10 mouse cellular contexts compared by ENCODE assay signal in the genomic region with DNA sequence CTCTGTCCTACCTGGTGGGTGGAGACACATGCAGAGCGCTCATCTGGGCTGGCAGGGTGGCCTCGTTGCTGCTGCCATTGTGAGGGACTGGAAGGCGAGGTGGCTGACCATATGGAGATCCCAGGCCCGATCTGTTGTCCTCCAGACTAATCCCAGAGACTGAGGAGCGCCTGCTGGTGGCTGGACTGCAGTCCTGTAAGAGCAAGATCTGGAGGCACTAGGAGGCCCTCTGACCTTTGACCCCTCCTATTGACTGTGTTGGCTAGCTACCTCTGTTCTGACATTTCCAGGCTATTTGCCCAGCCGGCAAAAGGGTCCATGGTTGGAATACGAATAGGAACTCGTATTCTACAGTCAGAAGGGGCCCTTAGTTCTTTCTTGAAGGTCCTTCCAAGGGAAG. TPM values are rescaled to one million over a fixed set of nuclear protein-coding genes. Genes with fewer than 3 reads are reported as not detected.
DNase-seq lines count a peak whose midpoint lies in the region; ATAC-seq and TF ChIP-seq lines count a peak whose summit lies in the region.
"Had no signal": no experiment of that assay in that cellular context is flagged by ENCODE, and none has a peak within 500 bp of the region (broad histone marks: within the 10 kb centered on the region; RNA-seq: fewer than 3 reads in every experiment).

No protein-coding gene starts in this region.

- no peak overlapping the region for H3K4me2 ChIP-seq in kidney, embryonic 15.5 days
- H3K4me2 ChIP-seq in kidney, postnatal 0 days (ENCODE audit: low read length), result no peak overlapping the region
- no peak overlapping the region for H3K4me2 ChIP-seq in forebrain, embryonic 13.5 days
- H3K4me2 ChIP-seq: heart, embryonic 13.5 days; neural tube, embryonic 13.5 days had no signal

- TF ChIP-seq EP300 in ES-Bruce4 (IDR thresholded peaks at IDR 0.05; ENCODE audit: insufficient read depth, low read depth, low read length), result no peak

- peak; percentile 72 for DNase-seq in kidney, adult 11 months
- peak; percentile 43 to 59 for DNase-seq in cerebellum, adult 2 months
- no peak for DNase-seq in kidney, postnatal 0 days (ENCODE audit: low spot score)
- no peak for DNase-seq in gastrocnemius, postnatal 4 days (ENCODE audit: low spot score in 2 of 2)
- no peak for DNase-seq in heart, postnatal 25 days (ENCODE audit: low spot score)

- no peak for ATAC-seq in kidney, embryonic 15.5 days (replicated peaks; ENCODE audit: low FRiP score)
- ATAC-seq in kidney, postnatal 0 days (replicated peaks; ENCODE audit: low FRiP score, low read depth), result no peak
- ATAC-seq in forebrain, embryonic 13.5 days, result no peak

- 57% methylated on average over 8 of the region's 8 CpGs for WGBS in kidney, embryonic 15.5 days
- WGBS in cerebellum, adult 2 months, result 44% methylated on average over 8 of the region's 8 CpGs
- 65% methylated on average over 8 of the region's 8 CpGs for WGBS in kidney, postnatal 0 days
- 38% methylated on average over 8 of the region's 8 CpGs for WGBS in forebrain, embryonic 13.5 days

- TF ChIP-seq POLR2A in ES-Bruce4 (IDR thresholded peaks at IDR 0.05; ENCODE audit: insufficient read depth, low read length), result no peak
- no peak for TF ChIP-seq POLR2A in cerebellum, adult 2 months (IDR thresholded peaks at IDR 0.05; ENCODE audit: borderline replicate concordance, insufficient read depth, low read length)

- peaks cover 47% of the 10 kb centered on the region for H3K4me1 ChIP-seq in kidney, embryonic 15.5 days
- H3K4me1 ChIP-seq in ES-Bruce4 (ENCODE audit: control insufficient read depth, insufficient read depth, low read length), result no peaks in the 10 kb centered on the region
- H3K4me1 ChIP-seq in cerebellum, adult 2 months (ENCODE audit: control insufficient read depth, insufficient read depth, low read length), result peaks cover 23% of the 10 kb centered on the region
- peaks cover 10% of the 10 kb centered on the region for H3K4me1 ChIP-seq in kidney, postnatal 0 days (replicated peaks; ENCODE audit: insufficient read depth, low read length)
- H3K4me1 ChIP-seq in forebrain, embryonic 13.5 days, result peaks cover 24% of the 10 kb centered on the region

- no peak overlapping the region for H3K27ac ChIP-seq in kidney, embryonic 15.5 days
- H3K27ac ChIP-seq in ES-Bruce4 (ENCODE audit: insufficient read depth, low read length), result no peak overlapping the region
- H3K27ac ChIP-seq in cerebellum, adult 2 months (ENCODE audit: insufficient read depth, low read length), result no peak overlapping the region
- H3K27ac ChIP-seq in kidney, postnatal 0 days, result no peak overlapping the region
- H3K27ac ChIP-seq in forebrain, embryonic 13.5 days, result no peak overlapping the region
- H3K27ac ChIP-seq: heart, embryonic 13.5 days; neural tube, embryonic 13.5 days had no signal

- peak; percentile 38 for TF ChIP-seq CTCF in ES-Bruce4 (IDR thresholded peaks at IDR 0.05; ENCODE audit: low read depth, low read length)
- TF ChIP-seq CTCF in cerebellum, adult 2 months (IDR thresholded peaks at IDR 0.05; ENCODE audit: borderline replicate concordance, insufficient read depth, low read depth, low read length), result peak; percentile 23; the same call in 1 of the 2 replicates
- TF ChIP-seq CTCF in kidney, postnatal 0 days (IDR thresholded peaks at IDR 0.05; ENCODE audit: low read depth), result peak; percentile 22; the same call in 1 of the 2 replicates

- peaks cover 21% of the 10 kb centered on the region; the same call in 1 of the 2 replicates for H3K36me3 ChIP-seq in kidney, embryonic 15.5 days
- H3K36me3 ChIP-seq in ES-Bruce4 (ENCODE audit: control insufficient read depth, insufficient read depth, low read length, poor library complexity, severe bottlenecking), result no peaks in the 10 kb centered on the region
- no peaks in the 10 kb centered on the region for H3K36me3 ChIP-seq in kidney, postnatal 0 days (ENCODE audit: insufficient read depth, low read length)
- no peaks in the 10 kb centered on the region for H3K36me3 ChIP-seq in forebrain, embryonic 13.5 days (ENCODE audit: poor library complexity, severe bottlenecking)
- H3K36me3 ChIP-seq: heart, embryonic 13.5 days; neural tube, embryonic 13.5 days had no signal

- H3K9me3 ChIP-seq in kidney, embryonic 15.5 days (replicated peaks), result no peaks in the 10 kb centered on the region
- H3K9me3 ChIP-seq in ES-Bruce4 (replicated peaks; ENCODE audit: control insufficient read depth, insufficient read depth, low read length, poor library complexity, severe bottlenecking), result no peaks in the 10 kb centered on the region
- H3K9me3 ChIP-seq in kidney, postnatal 0 days (replicated peaks; ENCODE audit: low read length), result no peaks in the 10 kb centered on the region
- H3K9me3 ChIP-seq in forebrain, embryonic 13.5 days (replicated peaks), result no peaks in the 10 kb centered on the region
- H3K9me3 ChIP-seq: heart, embryonic 13.5 days; neural tube, embryonic 13.5 days had no signal

- H3K9ac ChIP-seq in kidney, embryonic 15.5 days, result no peak overlapping the region
- no peak overlapping the region for H3K9ac ChIP-seq in ES-Bruce4 (ENCODE audit: low read depth, poor library complexity, severe bottlenecking)
- no peak overlapping the region for H3K9ac ChIP-seq in kidney, postnatal 0 days (ENCODE audit: low read depth, low read length)
- H3K9ac ChIP-seq in forebrain, embryonic 13.5 days, result no peak overlapping the region
- H3K9ac ChIP-seq: heart, embryonic 13.5 days; neural tube, embryonic 13.5 days had no signal

- no peak overlapping the region for H3K4me3 ChIP-seq in kidney, embryonic 15.5 days (replicated peaks)
- H3K4me3 ChIP-seq in ES-Bruce4 (ENCODE audit: low read depth, low read length), result no peak overlapping the region
- H3K4me3 ChIP-seq in cerebellum, adult 2 months (replicated peaks; ENCODE audit: insufficient read depth, low read depth, low read length), result no peak overlapping the region
- no peak overlapping the region for H3K4me3 ChIP-seq in kidney, postnatal 0 days (replicated peaks; ENCODE audit: low read depth, low read length)
- H3K4me3 ChIP-seq in forebrain, embryonic 13.5 days, result no peak overlapping the region
- H3K4me3 ChIP-seq: heart, embryonic 13.5 days; neural tube, embryonic 13.5 days had no signal

- no peaks in the 10 kb centered on the region for H3K27me3 ChIP-seq in kidney, embryonic 15.5 days
- 0 out of 2 replicates have a peak, but pooled peaks cover 2% of the 10 kb centered on the region for H3K27me3 ChIP-seq in ES-Bruce4 (ENCODE audit: control insufficient read depth, insufficient read depth, low read length, poor library complexity, severe bottlenecking)
- no peaks in the 10 kb centered on the region for H3K27me3 ChIP-seq in cerebellum, adult 2 months (ENCODE audit: control insufficient read depth, insufficient read depth, low read length)
- no peaks in the 10 kb centered on the region for H3K27me3 ChIP-seq in kidney, postnatal 0 days (ENCODE audit: insufficient read depth, low read length)
- H3K27me3 ChIP-seq in forebrain, embryonic 13.5 days, result no peaks in the 10 kb centered on the region
- H3K27me3 ChIP-seq: neural tube, embryonic 13.5 days had no signal

- intact Hi-C loops in heart, postnatal 25 days (cut with DNase I), result no loop called here

RNA-seq across cellular contexts. Expression of a gene that starts 12.7 kb away (rescaled TPM):
- 47.1 and 53.2 TPM in 2 replicates for polyA plus RNA-seq in kidney, embryonic 15.5 days (2015; fragmentation: Nextera tagmentation; extraction: Ambion mirVana)
- 8.7 and 13.0 TPM in 2 replicates for polyA plus RNA-seq in ES-Bruce4 (2011; ENCODE audit: insufficient read depth, insufficient read length, low read depth, missing spikeins)
- 16.9 and 18.6 TPM in 2 replicates for polyA plus RNA-seq in cerebellum, adult 2 months (2012; rRNA removed)
- polyA plus RNA-seq in kidney, postnatal 0 days (2015; fragmentation: Nextera tagmentation; extraction: Ambion mirVana), result 47.5 and 52.9 TPM in 2 replicates
- total RNA-seq in gastrocnemius, postnatal 4 days (2021), result 10 to 100 TPM; 65.2 to 67.1 TPM
- polyA plus RNA-seq in forebrain, embryonic 13.5 days (2015; fragmentation: Nextera tagmentation; extraction: Ambion mirVana), result 36.2 and 38.3 TPM in 2 replicates
- 10 to 100 TPM; 34.4 to 42.1 TPM for total RNA-seq in heart, postnatal 25 days (2021)

RNA-seq across cellular contexts. Expression of a gene that starts 28.2 kb away (rescaled TPM):
- polyA plus RNA-seq in kidney, embryonic 15.5 days (2015; fragmentation: Nextera tagmentation; extraction: Ambion mirVana), result 1.4 and 1.9 TPM in 2 replicates
- 0.41 TPM in 1 of 2 replicates, not detected in the other for polyA plus RNA-seq in ES-Bruce4 (2011; ENCODE audit: insufficient read depth, insufficient read length, low read depth, missing spikeins)
- polyA plus RNA-seq in cerebellum, adult 2 months (2012; rRNA removed), result 53.6 and 61.9 TPM in 2 replicates
- polyA plus RNA-seq in kidney, postnatal 0 days (2015; fragmentation: Nextera tagmentation; extraction: Ambion mirVana), result 3.6 TPM in 2 replicates
- total RNA-seq in gastrocnemius, postnatal 4 days (2021), result 1 to 10 TPM in 1 of 2 experiments, under 1 TPM in 1; 0.83 to 1.1 TPM
- polyA plus RNA-seq in forebrain, embryonic 13.5 days (2015; fragmentation: Nextera tagmentation; extraction: Ambion mirVana), result 0.21 and 0.74 TPM in 2 replicates
- total RNA-seq in heart, postnatal 25 days (2021), result 1 to 10 TPM; 5.0 to 5.7 TPM

RNA-seq across cellular contexts. Expression of a gene that starts 43.8 kb away (rescaled TPM):
- 36.6 and 44.5 TPM in 2 replicates for polyA plus RNA-seq in kidney, embryonic 15.5 days (2015; fragmentation: Nextera tagmentation; extraction: Ambion mirVana)
- polyA plus RNA-seq in ES-Bruce4 (2011; ENCODE audit: insufficient read depth, insufficient read length, low read depth, missing spikeins), result 16.6 and 25.5 TPM in 2 replicates
- polyA plus RNA-seq in cerebellum, adult 2 months (2012; rRNA removed), result 13.6 and 14.2 TPM in 2 replicates
- 11.2 and 13.9 TPM in 2 replicates for polyA plus RNA-seq in kidney, postnatal 0 days (2015; fragmentation: Nextera tagmentation; extraction: Ambion mirVana)
- total RNA-seq in gastrocnemius, postnatal 4 days (2021), result 10 to 100 TPM; 37.1 to 40.3 TPM
- 5.5 and 5.6 TPM in 2 replicates for polyA plus RNA-seq in forebrain, embryonic 13.5 days (2015; fragmentation: Nextera tagmentation; extraction: Ambion mirVana)
- total RNA-seq in heart, postnatal 25 days (2021), result 10 to 100 TPM; 56.6 to 61.7 TPM

Comparison
In these comparisons a context has a peak if more than half of its experiments do, and no peak if none do; other contexts are left out.
1. DNase-seq: peak in kidney, adult 11 months (single experiment) and cerebellum, adult 2 months (2 of 2); none in kidney, postnatal 0 days (single experiment), gastrocnemius, postnatal 4 days (0 of 2) and heart, postnatal 25 days (single experiment).
2. RNA of a gene that starts 28.2 kb away (polyA plus RNA-seq): 53.6 to 61.9 TPM in cerebellum, adult 2 months; 3.6 TPM in kidney, postnatal 0 days, 1.4 to 1.9 TPM in kidney, embryonic 15.5 days, 0.21 to 0.74 TPM in forebrain, embryonic 13.5 days and 0.41 TPM in ES-Bruce4; every median in the first group is over 10 times any median in the second.
3. Peak in every context shown above with its lines, with median percentiles within 50 percentile points of each other: CTCF ChIP-seq.